Mouse (Mus musculus): ENCODE results near the gene Mrps26. TPM values are rescaled to one million over a fixed set of nuclear protein-coding genes. Genes with fewer than 3 reads are reported as not detected.
"Not testable (repeated sequence)": the region's sequence is repeated elsewhere in the genome, so short reads cannot be mapped to it uniquely, and the experiment has no call there.

Gene Mrps26
- polyA plus RNA-seq, 1 experiment from 2014 or later = 85.4 TPM

DNA sequence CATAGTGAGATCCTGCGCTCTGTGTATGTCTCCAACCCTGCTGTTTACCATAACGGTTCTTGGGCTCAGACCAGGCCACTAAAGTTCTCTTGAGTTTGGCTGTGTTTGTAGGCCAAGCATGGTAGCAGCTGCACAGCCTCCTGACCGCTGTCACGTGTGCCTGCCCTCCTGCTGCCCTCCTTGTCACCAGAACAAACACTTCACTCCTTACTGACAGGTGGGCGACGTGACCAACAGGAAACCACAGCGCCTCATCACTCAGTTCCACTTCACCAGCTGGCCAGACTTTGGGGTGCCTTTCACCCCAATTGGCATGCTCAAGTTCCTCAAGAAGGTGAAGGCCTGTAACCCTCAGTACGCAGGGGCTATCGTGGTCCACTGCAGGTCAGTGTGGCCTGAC lies 23.3 kb upstream of the Mrps26 start:
- WGBS = 90% methylated on average over 9 of the region's 9 CpGs
- Histone ChIP-seq H3K4me2 (replicated peaks) (no peak overlapping the region), H3K36me3 (peaks cover 95% of the 10 kb centered on the region), H3K4me1 (no peaks in the 10 kb centered on the region), H3K4me3 (no peak overlapping the region), H3K27ac (no peak overlapping the region; the same call in 1 of the 2 replicates), H3K27me3 (no peaks in the 10 kb centered on the region), H3K9ac (no peak overlapping the region), H3K9me3 (no peaks in the 10 kb centered on the region)
- ATAC-seq (ENCODE audit: low FRiP score, low read depth) = no peak

DNA sequence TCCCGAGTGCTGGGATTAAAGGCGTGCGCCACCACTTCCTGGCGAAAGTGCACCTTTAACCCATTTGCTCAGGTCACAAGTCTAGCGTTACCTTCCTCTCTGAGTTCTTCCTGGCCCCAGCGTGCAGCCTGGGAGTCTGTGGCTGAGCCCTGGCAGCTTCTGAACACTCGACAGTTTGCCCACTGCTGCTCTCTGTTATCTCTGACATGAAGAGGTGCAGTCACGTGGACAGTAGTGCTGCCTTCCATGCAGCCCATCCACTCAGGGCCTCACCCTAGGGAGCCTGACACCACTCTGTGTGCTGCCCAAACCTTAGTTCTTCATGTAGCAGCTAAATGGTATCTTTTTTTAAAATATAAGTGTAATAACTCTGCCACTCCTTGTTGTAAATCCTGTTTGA lies 16.6 kb upstream of the Mrps26 start:
- peaks cover 99% of the 10 kb centered on the region for H3K36me3 ChIP-seq
- 94% methylated on average over 8 of the region's 8 CpGs for WGBS

DNA sequence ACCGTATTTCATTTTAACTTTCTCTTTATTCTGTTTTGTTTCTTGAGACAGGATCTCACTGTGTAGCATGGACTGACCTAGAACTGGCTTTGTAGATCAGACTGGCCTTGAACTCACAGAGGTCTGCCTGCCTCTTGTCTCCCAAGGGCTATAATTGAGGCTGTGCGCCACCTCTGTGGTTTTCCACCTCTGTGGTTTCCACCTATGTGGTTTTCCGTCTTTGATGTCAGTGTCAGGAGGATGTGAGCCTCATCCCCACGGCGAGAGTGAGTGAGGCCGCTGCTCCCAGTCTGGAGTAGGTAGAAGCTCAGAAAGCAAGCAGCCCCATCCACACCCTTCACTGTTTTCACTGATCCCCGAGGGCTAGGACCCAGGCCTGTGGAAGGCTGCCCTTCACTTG lies 8.7 kb upstream of the Mrps26 start:
- Histone ChIP-seq H3K4me1 (no peaks in the 10 kb centered on the region), H3K27me3 (no peaks in the 10 kb centered on the region), H3K9ac (no peak overlapping the region), H3K9me3 (no peaks in the 10 kb centered on the region), H3K4me2 (replicated peaks) (no peak overlapping the region), H3K27ac (no peak overlapping the region), H3K36me3 (peaks cover 85% of the 10 kb centered on the region), H3K4me3 (no peak overlapping the region)
- WGBS = 85% methylated on average over 7 of the region's 7 CpGs
- ATAC-seq (ENCODE audit: low FRiP score, low read depth) = no peak

More for the DNA sequence above, 16.6 kb upstream of the Mrps26 start:
- ATAC-seq (ENCODE audit: low FRiP score, low read depth) = no peak
- Histone ChIP-seq H3K4me1 (no peaks in the 10 kb centered on the region), H3K4me2 (replicated peaks) (no peak overlapping the region), H3K27ac (no peak overlapping the region), H3K27me3 (no peaks in the 10 kb centered on the region), H3K4me3 (no peak overlapping the region), H3K9ac (no peak overlapping the region), H3K9me3 (no peaks in the 10 kb centered on the region)

DNA sequence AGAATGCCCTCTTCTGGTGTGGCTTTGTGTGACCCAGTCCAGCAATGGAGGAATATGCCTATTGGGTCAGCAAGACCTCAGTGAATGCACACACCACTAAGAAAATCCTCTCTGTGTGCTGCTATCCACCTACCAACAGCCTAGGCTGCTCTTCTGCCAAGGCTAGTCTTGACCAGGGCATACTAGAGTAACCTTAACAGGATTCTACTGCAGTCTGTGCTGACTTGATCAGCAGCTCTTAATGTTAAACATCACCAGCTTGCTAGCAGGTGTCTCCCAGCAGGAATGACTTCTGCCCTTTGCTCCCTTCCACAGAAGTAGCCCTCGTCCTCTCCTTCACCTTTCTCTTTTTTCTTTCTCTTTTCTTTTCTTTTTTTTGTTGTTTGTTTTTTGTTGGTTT lies 7.2 kb upstream of the Mrps26 start:
- no peak overlapping the region for H3K4me3 ChIP-seq
- no peak for ATAC-seq (ENCODE audit: low FRiP score, low read depth)
- peaks cover 71% of the 10 kb centered on the region for H3K36me3 ChIP-seq

DNA sequence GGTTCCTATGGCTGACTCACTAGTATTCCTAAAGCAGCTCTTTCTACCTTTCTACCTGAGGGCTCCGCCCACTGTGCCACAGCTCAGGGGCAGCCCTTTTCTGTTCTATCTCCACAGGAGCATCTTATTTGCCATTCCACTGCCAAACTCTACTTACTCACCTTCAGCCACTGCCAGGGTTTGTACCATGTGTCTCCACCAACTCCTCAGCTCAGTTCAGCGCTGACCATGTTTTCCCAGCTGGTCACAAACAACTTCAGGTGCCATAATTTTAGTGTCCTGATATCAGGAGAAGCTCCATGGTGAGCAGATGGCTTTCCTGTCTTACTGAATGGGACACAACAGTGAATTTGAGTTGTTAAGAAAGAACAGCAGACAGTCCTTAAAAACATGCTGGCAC lies 6.1 kb upstream of the Mrps26 start:
- Histone ChIP-seq H3K27me3 (no peaks in the 10 kb centered on the region), H3K36me3 (peaks cover 59% of the 10 kb centered on the region), H3K9me3 (no peaks in the 10 kb centered on the region), H3K4me2 (replicated peaks) (no peak overlapping the region), H3K4me3 (no peak overlapping the region), H3K9ac (no peak overlapping the region), H3K27ac (no peak overlapping the region), H3K4me1 (no peaks in the 10 kb centered on the region)
- ATAC-seq (ENCODE audit: low FRiP score, low read depth) = no peak
- 98% methylated on average over 2 of the region's 2 CpGs for WGBS

More for the DNA sequence above, 7.2 kb upstream of the Mrps26 start:
- H3K27me3 ChIP-seq = no peaks in the 10 kb centered on the region
- no peak overlapping the region for H3K4me2 ChIP-seq (replicated peaks)
- H3K9me3 ChIP-seq = no peaks in the 10 kb centered on the region
- H3K4me1 ChIP-seq = no peaks in the 10 kb centered on the region
- 77% methylated on average over 1 of the region's 1 CpGs for WGBS
- H3K9ac ChIP-seq = no peak overlapping the region
- H3K27ac ChIP-seq = no peak overlapping the region

DNA sequence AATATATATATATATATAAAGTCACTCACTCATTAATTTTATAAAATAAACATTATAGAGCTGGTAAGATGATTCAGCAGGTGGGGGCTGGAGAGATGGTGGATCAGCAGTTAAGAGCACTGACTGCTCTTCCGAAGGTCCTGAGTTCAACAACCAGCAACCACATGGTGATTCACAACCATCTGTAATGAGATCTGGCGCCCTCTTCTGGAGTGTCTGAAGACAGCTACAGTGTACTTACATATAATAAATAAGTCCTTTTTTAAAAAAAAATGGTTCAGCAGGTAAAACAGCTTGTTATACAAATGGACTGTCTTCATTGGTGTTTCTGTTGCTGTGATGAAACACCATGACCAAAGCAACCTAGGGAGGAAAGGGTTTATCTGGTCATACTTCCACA lies 5.5 kb upstream of the Mrps26 start:
- Histone ChIP-seq H3K9ac (no peak overlapping the region), H3K4me1 (peaks cover 5% of the 10 kb centered on the region), H3K9me3 (no peaks in the 10 kb centered on the region), H3K4me2 (replicated peaks) (no peak overlapping the region), H3K27me3 (no peaks in the 10 kb centered on the region), H3K4me3 (no peak overlapping the region), H3K36me3 (peaks cover 53% of the 10 kb centered on the region), H3K27ac (no peak overlapping the region)
- 78% methylated on average over 2 of the region's 2 CpGs for WGBS
- ATAC-seq (ENCODE audit: low FRiP score, low read depth) = no peak

DNA sequence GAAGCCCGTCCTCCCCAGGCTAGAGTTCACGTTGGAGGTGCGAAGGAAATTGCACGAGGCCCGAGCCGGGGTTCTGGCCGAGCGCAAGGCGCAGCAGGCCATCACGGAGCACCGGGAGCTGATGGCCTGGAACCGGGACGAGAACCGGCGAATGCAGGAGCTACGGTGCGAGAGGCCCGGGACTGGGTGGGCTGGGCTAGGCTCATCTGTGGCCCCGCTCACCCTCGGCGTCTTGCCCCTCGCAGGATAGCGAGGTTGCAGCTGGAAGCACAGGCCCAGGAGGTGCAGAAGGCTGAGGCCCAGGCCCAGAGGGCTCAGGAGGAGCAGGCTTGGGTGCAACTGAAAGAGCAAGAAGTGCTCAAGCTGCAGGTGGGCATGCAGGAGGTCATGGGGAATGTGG lies 521 bp downstream of the Mrps26 start:
- peak overlapping the region; percentile 94 for H3K4me3 ChIP-seq
- no peaks in the 10 kb centered on the region for H3K27me3 ChIP-seq
- peaks cover 21% of the 10 kb centered on the region for H3K4me1 ChIP-seq
- H3K9me3 ChIP-seq = no peaks in the 10 kb centered on the region
- ATAC-seq (ENCODE audit: low FRiP score, low read depth) = no peak
- WGBS = 0% methylated on average over 23 of the region's 23 CpGs
- peak overlapping the region; percentile 91 for H3K9ac ChIP-seq
- H3K27ac ChIP-seq = no peak overlapping the region
- peak overlapping the region; percentile 94 for H3K4me2 ChIP-seq (replicated peaks)
- H3K36me3 ChIP-seq = peaks cover 20% of the 10 kb centered on the region

DNA sequence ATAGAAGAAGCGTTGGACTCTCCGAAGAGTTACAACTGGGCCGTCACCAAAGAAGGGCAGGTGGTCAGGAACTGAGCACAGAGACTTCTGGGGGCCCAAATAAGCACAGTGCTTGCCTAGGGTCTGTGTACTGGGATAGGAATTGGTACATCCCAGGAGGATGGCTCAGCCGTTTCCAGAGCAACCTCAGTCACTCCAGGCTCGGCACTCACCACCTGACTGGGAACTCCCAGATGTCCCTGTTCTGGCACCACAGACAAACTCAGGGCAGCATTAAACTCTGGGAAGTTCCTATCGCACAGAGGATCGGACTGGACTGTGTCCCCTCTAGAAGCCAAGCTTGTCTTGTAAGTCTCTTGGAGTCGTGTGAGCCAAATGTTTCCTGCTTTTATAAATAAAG lies 1.4 kb downstream of the Mrps26 start:
- H3K4me1 ChIP-seq = peaks cover 21% of the 10 kb centered on the region
- H3K4me3 ChIP-seq = peak overlapping the region; percentile 94
- no peak for ATAC-seq (ENCODE audit: low FRiP score, low read depth)
- H3K27me3 ChIP-seq = no peaks in the 10 kb centered on the region
- peak overlapping the region; percentile 91 for H3K9ac ChIP-seq
- no peaks in the 10 kb centered on the region for H3K9me3 ChIP-seq
- H3K4me2 ChIP-seq (replicated peaks) = peak overlapping the region; percentile 94
- H3K27ac ChIP-seq = no peak overlapping the region
- H3K36me3 ChIP-seq = peaks cover 20% of the 10 kb centered on the region
- WGBS = 72% methylated on average over 8 of the region's 8 CpGs

DNA sequence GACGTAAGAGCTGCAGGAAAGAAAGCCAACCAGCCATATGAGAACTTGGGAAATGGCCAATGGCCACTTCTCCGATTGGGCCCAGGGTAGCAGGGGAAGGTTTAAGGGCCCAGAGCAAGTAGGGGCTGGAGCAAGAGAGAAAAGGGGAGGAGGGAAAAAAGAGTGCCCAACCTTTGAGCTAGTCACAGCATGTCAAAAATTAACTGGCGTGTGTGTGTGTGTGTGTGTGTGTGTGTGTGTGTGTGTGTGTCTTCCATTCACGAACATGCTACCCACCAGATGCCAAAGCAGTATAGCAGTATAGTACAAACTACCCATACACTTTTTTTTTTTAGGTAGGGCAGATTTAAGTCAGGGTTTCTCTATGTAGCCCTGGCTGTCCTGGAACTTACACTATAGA lies 5.4 kb downstream of the Mrps26 start:
- 84% methylated on average over 4 of the region's 4 CpGs for WGBS
- H3K27me3 ChIP-seq = peaks cover 7% of the 10 kb centered on the region
- ATAC-seq (ENCODE audit: low FRiP score, low read depth) = no peak

DNA sequence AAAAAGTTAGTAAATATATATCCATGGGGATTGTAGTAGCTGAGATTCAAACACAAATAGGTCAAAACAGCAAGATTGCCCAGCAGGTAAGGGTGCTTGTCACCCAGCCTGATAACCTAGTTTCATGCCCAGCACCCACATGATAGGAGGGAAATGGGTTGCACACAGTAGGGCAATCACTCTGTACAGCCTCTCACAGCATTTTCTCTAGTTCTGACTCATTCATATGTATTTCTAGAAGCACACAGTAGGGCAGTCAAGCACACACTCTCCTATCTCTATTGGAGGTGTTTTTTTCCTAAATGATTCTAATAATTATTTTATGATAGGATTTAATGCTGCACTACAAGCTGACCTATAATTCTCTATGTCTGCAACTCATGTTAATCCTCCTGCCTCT lies 6.4 kb downstream of the Mrps26 start:
- no peak overlapping the region for H3K4me3 ChIP-seq
- H3K9ac ChIP-seq = no peak overlapping the region
- ATAC-seq (ENCODE audit: low FRiP score, low read depth) = no peak
- H3K27ac ChIP-seq = no peak overlapping the region
- H3K27me3 ChIP-seq = peaks cover 15% of the 10 kb centered on the region
- H3K4me2 ChIP-seq (replicated peaks) = no peak overlapping the region
- peaks cover 6% of the 10 kb centered on the region for H3K4me1 ChIP-seq
- no peaks in the 10 kb centered on the region for H3K9me3 ChIP-seq
- peaks cover 19% of the 10 kb centered on the region for H3K36me3 ChIP-seq

More for the DNA sequence above, 5.4 kb downstream of the Mrps26 start:
- Histone ChIP-seq H3K4me1 (peaks cover 14% of the 10 kb centered on the region), H3K27ac (no peak overlapping the region), H3K36me3 (peaks cover 20% of the 10 kb centered on the region), H3K4me3 (no peak overlapping the region), H3K9ac (no peak overlapping the region), H3K9me3 (no peaks in the 10 kb centered on the region), H3K4me2 (replicated peaks) (no peak overlapping the region)

DNA sequence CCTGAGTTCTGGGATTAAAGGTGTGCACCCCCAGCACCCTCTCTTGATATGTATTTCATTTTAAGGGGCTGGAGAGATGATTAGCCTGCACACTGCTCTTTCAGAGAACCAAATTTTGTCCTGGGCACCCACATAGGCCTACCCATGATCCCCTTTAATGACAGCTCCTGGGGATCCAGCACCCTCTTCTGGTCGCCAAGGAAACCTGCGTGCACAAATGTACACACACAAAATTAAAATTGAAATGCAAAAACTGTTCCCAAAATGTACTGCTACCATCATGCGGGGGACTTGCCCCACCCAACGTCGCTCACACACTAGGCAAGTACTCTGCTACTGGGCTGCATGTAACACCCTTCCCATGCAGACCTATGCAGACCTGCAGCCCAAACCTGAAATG lies 11.4 kb downstream of the Mrps26 start:
- H3K4me3 ChIP-seq = no peak overlapping the region
- H3K9me3 ChIP-seq = no peaks in the 10 kb centered on the region
- peaks cover 66% of the 10 kb centered on the region for H3K27me3 ChIP-seq
- 81% methylated on average over 5 of the region's 5 CpGs for WGBS
- no peak for ATAC-seq (ENCODE audit: low FRiP score, low read depth)
- H3K4me1 ChIP-seq = peaks cover 14% of the 10 kb centered on the region
- H3K27ac ChIP-seq = no peak overlapping the region
- no peaks in the 10 kb centered on the region for H3K36me3 ChIP-seq
- H3K4me2 ChIP-seq (replicated peaks) = no peak overlapping the region
- no peak overlapping the region for H3K9ac ChIP-seq

DNA sequence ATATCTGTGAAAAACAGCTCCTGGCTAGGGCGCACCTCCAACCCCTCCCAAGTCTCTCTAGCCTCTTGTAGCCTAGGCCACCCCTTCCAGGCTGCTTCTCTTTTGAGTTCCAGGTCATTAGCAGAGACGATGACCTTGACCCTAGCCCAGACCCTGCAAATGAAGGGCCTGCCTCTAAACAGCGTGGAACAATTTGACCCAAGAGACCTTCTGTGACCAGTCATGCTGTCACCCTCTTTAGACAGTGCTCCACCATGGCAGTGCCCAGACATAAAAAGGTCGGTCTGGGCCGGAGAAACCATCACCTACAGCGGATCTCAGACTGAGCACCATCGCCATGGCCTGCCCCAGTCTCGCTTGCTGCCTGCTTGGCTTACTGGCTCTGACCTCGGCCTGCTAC lies 12.3 kb downstream of the Mrps26 start, which contains the start of gene Oxt:
Gene Oxt, plus strand, starts transcription at position 301 of the 400 bp plus-strand sequence.
- no peak within 1 kb of the TSS for H3K27ac ChIP-seq
- H3K9ac ChIP-seq = peak within 1 kb of the TSS; percentile 54
- no peak for ATAC-seq (ENCODE audit: low FRiP score, low read depth)
- no peaks in the 10 kb centered on the region for H3K9me3 ChIP-seq
- H3K36me3 ChIP-seq = no peaks in the 10 kb centered on the region
- peaks cover 23% of the 10 kb centered on the region for H3K4me1 ChIP-seq
- 45% methylated on average over 9 of the region's 9 CpGs for WGBS
- H3K4me3 ChIP-seq = peak within 1 kb of the TSS; percentile 42
- H3K4me2 ChIP-seq (replicated peaks) = peak within 1 kb of the TSS; percentile 63
- H3K27me3 ChIP-seq = peaks cover 75% of the 10 kb centered on the region

DNA sequence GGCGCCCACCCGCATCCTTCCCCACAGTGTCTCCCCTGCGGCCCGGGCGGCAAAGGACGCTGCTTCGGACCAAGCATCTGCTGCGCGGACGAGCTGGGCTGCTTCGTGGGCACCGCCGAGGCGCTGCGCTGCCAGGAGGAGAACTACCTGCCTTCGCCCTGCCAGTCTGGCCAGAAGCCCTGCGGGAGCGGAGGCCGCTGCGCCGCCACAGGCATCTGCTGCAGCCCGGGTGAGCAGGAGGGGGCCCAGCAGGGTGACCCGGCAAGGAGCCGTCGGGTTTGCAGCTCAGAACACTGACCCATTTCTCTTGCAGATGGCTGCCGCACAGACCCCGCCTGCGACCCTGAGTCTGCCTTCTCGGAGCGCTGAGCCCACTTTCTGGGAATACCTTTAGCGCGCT lies 13.0 kb downstream of the Mrps26 start:
- H3K4me3 ChIP-seq = peak overlapping the region; percentile 42
- WGBS = 3% methylated on average over 32 of the region's 32 CpGs

More for the DNA sequence above, 13.0 kb downstream of the Mrps26 start:
- H3K27ac ChIP-seq; H3K9me3 ChIP-seq; H3K36me3 ChIP-seq; ATAC-seq (ENCODE audit: low FRiP score, low read depth): not testable (repeated sequence)
- H3K9ac ChIP-seq = peak overlapping the region; percentile 54
- H3K4me2 ChIP-seq (replicated peaks) = peak overlapping the region; percentile 63
- peaks cover 26% of the 10 kb centered on the region for H3K4me1 ChIP-seq
- peaks cover 82% of the 10 kb centered on the region for H3K27me3 ChIP-seq

Measured in limb, embryonic 13.5 days (tissue).